Mouse (Mus musculus) E14TG2a.4 (cell line): ENCODE results near the gene Gdf15.

ENCODE experiments used
- CTCF ChIP-seq: conservative IDR thresholded peaks from 2 replicates; pipeline ENCODE4 v1.5.1; 2014; ENCODE audit warnings: low read length
- NANOG ChIP-seq: IDR thresholded peaks from 2 replicates; pipeline ENCODE4 v1.6.1; 2014; ENCODE audit warnings: borderline replicate concordance, low read length, mixed read lengths
- POU5F1 ChIP-seq: IDR thresholded peaks from 2 replicates; pipeline ENCODE4 v1.6.1; 2014; ENCODE audit warnings: low read length, borderline replicate concordance

DNA sequence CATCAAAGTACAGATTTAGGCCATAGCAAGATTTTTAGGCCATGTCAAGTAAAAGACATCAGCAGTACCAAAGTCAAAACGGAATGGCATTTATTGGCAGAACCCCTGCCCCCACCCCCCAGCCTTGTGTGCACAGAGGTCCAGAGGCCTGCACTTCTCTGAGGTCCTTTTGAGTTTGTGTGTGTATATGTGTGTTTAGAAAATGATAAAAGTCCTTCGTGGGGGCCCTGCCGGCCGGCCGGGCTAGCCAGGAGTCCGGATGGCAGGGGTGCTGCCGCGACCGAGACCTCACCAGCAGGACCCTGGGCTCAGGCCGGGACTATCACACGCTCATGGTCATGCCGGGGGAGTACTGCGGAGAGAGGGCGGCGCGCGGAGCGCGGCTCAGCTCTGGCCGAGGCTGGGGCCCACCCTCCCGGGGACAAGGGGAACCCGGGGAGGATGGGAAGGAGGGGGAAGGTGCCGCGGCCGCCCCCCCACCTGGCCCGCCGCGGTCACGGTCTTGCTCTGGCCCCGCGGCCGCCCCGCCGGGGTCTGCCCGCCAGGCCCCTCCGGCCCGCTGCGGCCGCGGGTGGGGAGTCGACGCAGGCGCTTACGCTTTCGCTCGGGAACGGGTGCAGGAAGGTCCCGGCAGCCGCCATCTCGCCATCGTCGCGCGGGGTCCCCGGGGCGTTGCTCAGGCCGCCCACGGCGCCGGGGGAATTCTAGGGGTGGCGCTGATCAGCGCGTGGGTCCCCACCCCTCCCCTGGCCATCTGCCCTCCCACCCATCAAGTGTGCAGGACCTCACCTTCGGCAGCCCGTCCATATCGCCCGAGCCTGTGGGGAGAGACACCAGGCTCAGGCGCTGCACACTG is 34.6 kb downstream of the Gdf15 start:
- no peak for TF ChIP-seq CTCF
- TF ChIP-seq NANOG, result no peak
- TF ChIP-seq POU5F1, result no peak
